Mouse (Mus musculus) lung, embryonic 16.5 days (tissue): ENCODE measurements around the gene Grk5. TPM values are rescaled to one million over a fixed set of nuclear protein-coding genes. Genes with fewer than 3 reads are reported as not detected.
A peak's percentile ranks its signal among the peaks of the same experiment; 100 is the strongest.

Source experiments
- ATAC-seq: fragments of 200-750 bp; cut with Nextera tagmentation; 2 replicates; pipeline ENCODE4 v1.8.0; 2017; ENCODE audit warnings: low read depth, mild to moderate bottlenecking, moderate library complexity
- H3K27ac ChIP-seq: fragments of 300-500 bp; sonication (generic); 2 replicates; pipeline ENCODE4 v1.5.1; 2014; ENCODE audit warnings: mild to moderate bottlenecking, control low read depth, low read length
- H3K27me3 ChIP-seq: fragments of 300-500 bp; sonication (generic); 2 replicates; pipeline ENCODE4 v1.6.1; 2014; ENCODE audit warnings: low read depth, low read length, mixed read lengths; ENCODE audit not compliant: control insufficient read depth, insufficient read depth
- H3K36me3 ChIP-seq: fragments of 300-500 bp; sonication (generic); 2 replicates; pipeline ENCODE4 v1.6.1; 2014; ENCODE audit warnings: low read length; ENCODE audit not compliant: control insufficient read depth, insufficient read depth
- H3K4me1 ChIP-seq: fragments of 300-500 bp; sonication (generic); replicated peaks from 2 replicates; pipeline ENCODE4 v1.6.1; 2014; ENCODE audit warnings: low read length, mixed read lengths; ENCODE audit not compliant: control insufficient read depth, insufficient read depth
- H3K4me2 ChIP-seq: fragments of 300-500 bp; sonication (generic); 2 replicates; pipeline ENCODE4 v1.6.1; 2014; ENCODE audit warnings: low read depth, low read length, control low read depth
- H3K4me3 ChIP-seq: fragments of 300-500 bp; sonication (generic); 2 replicates; pipeline ENCODE4 v1.5.1; 2014; ENCODE audit warnings: mild to moderate bottlenecking, low read length, control low read depth
- H3K9ac ChIP-seq: fragments of 300-500 bp; sonication (generic); 2 replicates; pipeline ENCODE4 v1.6.1; 2014; ENCODE audit warnings: low read length, control low read depth
- H3K9me3 ChIP-seq: fragments of 300-500 bp; sonication (generic); 2 replicates; pipeline ENCODE4 v1.6.1; 2016; ENCODE audit warnings: low read length; ENCODE audit not compliant: control insufficient read depth
- WGBS: fragments of 180-500 bp; shearing (Covaris S2); extraction: QIAGEN DNeasy Blood & Tissue Kit; methylation state at CpG from one replicate; pipeline ENCODE4 v1.1.7; 2014; 5-methylcytosine and 5-hydroxymethylcytosine counted together
- polyA plus RNA-seq: library from polyadenylated mRNA; unstranded; fragments of >200 nt; fragmentation: Nextera tagmentation; extraction: Ambion mirVana; gene quantifications from 2 replicates; pipeline ENCODE4 v1.2.1, GENCODE M21; 2015

Gene Grk5
- polyA plus RNA-seq, 1 experiment from 2014 or later: 4.9 TPM

DNA sequence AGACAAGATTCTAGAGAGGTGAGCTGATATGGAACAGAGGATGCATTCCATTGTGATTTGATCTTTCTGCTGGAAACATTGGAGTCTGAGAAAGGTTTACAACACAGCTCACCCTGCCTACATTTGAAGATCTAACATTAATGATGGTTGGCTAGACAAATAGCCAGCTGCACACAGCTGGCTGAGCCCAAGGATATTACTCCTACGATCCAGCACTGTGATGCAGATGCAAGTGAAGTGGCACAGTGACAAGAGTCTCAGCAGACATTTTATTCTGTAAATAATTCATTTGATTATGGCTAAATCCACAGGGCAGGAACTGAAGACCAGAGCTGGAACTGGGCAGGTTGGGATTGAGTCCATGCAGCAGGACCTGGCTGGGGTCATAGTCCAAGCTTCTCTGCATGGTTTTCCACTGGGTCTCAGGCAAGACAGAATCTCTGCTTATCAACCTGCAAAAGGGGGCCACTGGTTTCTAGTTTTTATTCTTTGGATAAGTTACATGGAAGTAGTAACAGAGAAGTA lies 70.2 kb downstream of the Grk5 start:
- Histone ChIP-seq H3K9me3 (no peaks in the 10 kb centered on the region), H3K27ac (peak overlapping the region; percentile 23), H3K36me3 (no peaks in the 10 kb centered on the region), H3K27me3 (no peaks in the 10 kb centered on the region), H3K4me2 (no peak overlapping the region), H3K4me1 (peaks cover 4% of the 10 kb centered on the region), H3K9ac (no peak overlapping the region), H3K4me3 (no peak overlapping the region)
- peak; percentile 83 for ATAC-seq
- 55% methylated on average over 1 of the region's 1 CpGs for WGBS

DNA sequence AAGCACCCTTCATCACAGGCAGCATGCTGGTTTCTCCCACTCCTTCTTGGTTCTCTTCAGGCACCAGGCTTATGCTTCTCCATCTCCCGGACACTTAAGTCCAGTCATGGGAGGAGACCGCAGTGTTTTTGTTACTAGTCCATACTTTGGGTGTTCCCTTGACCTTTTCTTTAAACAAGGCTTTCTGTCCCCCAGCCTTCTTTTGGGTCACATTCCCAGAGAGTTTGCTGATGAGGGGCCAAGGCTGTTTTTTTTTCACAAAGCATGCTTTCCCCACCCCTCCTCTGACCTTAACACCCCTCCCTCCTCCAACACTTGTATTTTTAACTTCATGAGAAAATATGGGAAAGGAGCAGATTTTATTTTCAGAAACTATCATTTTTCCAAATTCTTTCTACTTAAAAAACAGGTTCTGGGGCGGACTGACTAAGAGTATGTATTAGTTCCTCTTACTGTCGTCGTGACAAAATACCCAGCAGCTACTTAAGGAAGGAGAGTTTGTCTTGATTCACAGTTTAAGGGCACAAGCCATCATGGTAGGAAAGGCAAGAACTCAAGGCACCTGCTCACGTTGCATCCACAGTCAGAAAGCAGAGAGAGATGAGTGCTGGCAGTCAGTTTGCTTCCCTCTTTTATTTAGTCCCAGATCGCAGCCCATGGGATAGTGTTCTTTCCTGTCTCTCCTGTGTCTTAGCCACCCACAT lies 73.0 kb downstream of the Grk5 start:
- Histone ChIP-seq H3K4me1 (peaks cover 4% of the 10 kb centered on the region), H3K36me3 (no peaks in the 10 kb centered on the region), H3K9me3 (no peaks in the 10 kb centered on the region), H3K9ac (no peak overlapping the region), H3K27ac (0 out of 2 replicates have a peak overlapping the region, but pooled peaks have one; percentile 26), H3K4me2 (no peak overlapping the region), H3K4me3 (no peak overlapping the region), H3K27me3 (no peaks in the 10 kb centered on the region)
- WGBS: 56% methylated on average over 7 of the region's 7 CpGs
- peak; percentile 60 for ATAC-seq

DNA sequence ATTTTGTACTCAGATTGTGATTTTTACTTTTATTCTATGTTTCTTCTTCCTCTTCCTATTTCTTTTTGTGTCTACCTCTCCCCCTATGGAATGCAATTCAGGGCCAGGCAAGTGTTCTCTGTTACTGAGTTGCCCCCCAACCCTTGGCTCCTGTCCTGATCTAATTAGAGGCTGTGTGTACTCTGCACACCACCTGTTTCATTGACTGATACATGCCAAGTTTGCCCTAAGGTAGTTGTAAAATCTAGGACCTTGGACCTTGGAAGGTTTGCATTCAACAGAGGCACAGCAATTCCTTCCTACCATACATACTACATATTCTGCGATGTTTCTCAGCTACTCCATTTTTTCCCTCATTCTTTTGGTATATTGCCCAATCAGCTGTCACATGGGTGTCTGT lies 78.4 kb downstream of the Grk5 start:
- WGBS: 83% methylated on average over 1 of the region's 1 CpGs
- Histone ChIP-seq H3K27ac (no peak overlapping the region), H3K9me3 (no peaks in the 10 kb centered on the region), H3K9ac (no peak overlapping the region), H3K36me3 (no peaks in the 10 kb centered on the region), H3K4me2 (no peak overlapping the region), H3K4me1 (peaks cover 3% of the 10 kb centered on the region; the same call in 1 of the 2 replicates), H3K4me3 (no peak overlapping the region), H3K27me3 (no peaks in the 10 kb centered on the region)
- ATAC-seq: no peak

DNA sequence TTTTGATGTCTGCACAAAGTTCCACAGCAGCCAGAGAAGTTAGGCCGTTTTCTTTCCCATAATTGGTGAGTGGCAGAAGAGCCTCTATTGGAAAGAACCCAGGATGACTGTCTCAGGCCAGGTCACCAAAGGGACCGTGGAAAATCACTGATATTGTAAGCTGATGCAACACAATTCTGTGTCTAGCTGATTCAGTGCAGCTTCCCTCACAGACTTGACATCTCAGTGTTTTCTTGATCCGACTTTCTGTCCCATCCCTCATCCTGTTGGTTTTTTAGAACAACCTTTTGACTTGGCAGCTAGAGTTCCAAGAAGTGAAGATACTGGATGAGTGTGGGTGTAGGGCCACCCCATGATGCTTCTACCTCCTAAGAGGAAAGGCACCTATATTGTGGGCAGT lies 80.9 kb downstream of the Grk5 start:
- Histone ChIP-seq H3K9ac (no peak overlapping the region), H3K27ac (no peak overlapping the region), H3K4me2 (no peak overlapping the region), H3K4me3 (no peak overlapping the region), H3K36me3 (no peaks in the 10 kb centered on the region), H3K27me3 (no peaks in the 10 kb centered on the region), H3K4me1 (peaks cover 3% of the 10 kb centered on the region; the same call in 1 of the 2 replicates), H3K9me3 (no peaks in the 10 kb centered on the region)
- WGBS: 67% methylated on average over 3 of the region's 3 CpGs
- ATAC-seq: no peak

DNA sequence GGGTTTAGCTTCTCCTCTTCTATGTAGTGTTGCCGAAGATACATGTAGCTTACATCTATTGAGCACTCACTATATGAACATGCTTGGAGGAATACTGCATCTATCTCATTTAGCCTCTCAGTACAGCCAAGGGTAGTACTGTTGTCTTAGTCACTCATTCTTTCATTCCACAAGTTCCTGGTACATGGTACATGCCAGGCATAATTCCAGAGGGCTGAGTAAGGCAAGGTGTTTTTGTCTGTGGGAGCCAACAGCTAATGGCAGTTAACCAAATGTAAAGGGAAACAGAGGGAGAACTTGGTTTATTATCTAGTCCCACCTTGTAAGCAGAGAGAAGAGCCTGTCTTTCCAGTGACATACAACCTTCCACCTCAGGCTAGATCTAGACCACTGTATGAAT lies 82.0 kb downstream of the Grk5 start:
- Histone ChIP-seq H3K4me2 (no peak overlapping the region), H3K36me3 (no peaks in the 10 kb centered on the region), H3K9me3 (no peaks in the 10 kb centered on the region), H3K27me3 (no peaks in the 10 kb centered on the region), H3K9ac (no peak overlapping the region), H3K27ac (no peak overlapping the region), H3K4me3 (no peak overlapping the region), H3K4me1 (peaks cover 3% of the 10 kb centered on the region; the same call in 1 of the 2 replicates)
- ATAC-seq: no peak
- 83% methylated on average over 1 of the region's 1 CpGs for WGBS

DNA sequence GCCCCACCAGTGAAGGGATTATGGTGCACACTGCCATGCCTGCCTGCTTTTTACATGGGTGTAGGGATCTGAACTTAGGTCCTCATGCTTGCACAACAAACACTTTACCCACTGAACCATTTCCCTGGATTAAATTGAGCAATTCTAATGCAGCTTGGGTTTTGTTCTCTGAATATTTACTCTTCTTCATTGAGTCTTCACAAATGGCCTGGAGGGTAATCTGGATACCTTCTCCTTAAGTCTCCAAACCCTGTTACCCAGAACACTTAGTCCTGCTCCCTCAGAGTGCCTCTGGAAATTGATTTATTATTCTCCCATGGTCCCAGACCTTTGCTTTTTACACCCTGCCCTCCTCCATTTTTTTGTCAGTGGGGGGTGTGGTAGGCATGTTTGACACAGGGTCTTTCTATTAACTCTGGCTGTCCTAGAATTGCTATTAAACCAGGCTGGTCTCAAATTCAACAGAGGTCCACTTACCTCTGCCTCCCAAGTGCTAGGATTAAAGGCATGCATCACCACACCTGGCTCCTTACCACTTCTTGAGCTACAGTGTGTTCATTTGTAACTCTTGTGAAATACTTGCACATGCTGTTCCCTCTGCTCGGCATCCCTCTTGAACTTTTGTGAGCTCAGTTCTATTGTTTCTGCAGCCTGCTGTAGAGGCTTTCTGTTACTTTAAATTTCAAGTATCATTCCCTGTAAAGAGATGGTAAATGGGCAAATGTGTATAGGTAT lies 82.9 kb downstream of the Grk5 start:
- ATAC-seq: peak; percentile 79
- Histone ChIP-seq H3K27ac (peak overlapping the region; percentile 36), H3K4me1 (peaks cover 3% of the 10 kb centered on the region; the same call in 1 of the 2 replicates)

DNA sequence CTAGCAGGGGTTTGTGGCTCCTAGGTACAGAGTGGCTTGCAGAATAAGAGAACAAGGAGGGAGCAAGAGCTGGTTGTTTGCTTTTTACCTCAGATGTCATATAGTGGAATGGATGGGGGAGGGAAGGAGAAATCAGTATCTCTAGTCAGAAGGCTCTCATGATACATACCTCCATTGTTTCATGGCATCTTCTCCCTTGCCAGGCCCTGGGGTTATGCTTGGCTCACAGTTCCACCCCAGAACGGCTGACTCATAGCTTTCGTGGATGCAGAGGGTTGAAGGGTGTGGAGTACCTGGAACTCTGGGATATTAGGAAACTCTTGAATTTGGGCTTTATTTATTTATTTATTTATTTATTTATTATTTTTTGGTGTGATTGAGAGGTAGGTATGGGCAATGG lies 84.0 kb downstream of the Grk5 start:
- Histone ChIP-seq H3K27me3 (no peaks in the 10 kb centered on the region), H3K27ac (no peak overlapping the region), H3K4me1 (peaks cover 3% of the 10 kb centered on the region; the same call in 1 of the 2 replicates), H3K4me3 (no peak overlapping the region), H3K9me3 (no peaks in the 10 kb centered on the region), H3K36me3 (no peaks in the 10 kb centered on the region), H3K9ac (no peak overlapping the region), H3K4me2 (no peak overlapping the region)
- WGBS: 88% methylated on average over 2 of the region's 2 CpGs
- no peak for ATAC-seq

More for the DNA sequence above, 82.9 kb downstream of the Grk5 start:
- H3K9me3 ChIP-seq: no peaks in the 10 kb centered on the region
- H3K4me2 ChIP-seq: no peak overlapping the region
- no peaks in the 10 kb centered on the region for H3K36me3 ChIP-seq
- no peak overlapping the region for H3K4me3 ChIP-seq
- no peak overlapping the region for H3K9ac ChIP-seq
- WGBS: 70% methylated on average over 1 of the region's 1 CpGs
- H3K27me3 ChIP-seq: no peaks in the 10 kb centered on the region

DNA sequence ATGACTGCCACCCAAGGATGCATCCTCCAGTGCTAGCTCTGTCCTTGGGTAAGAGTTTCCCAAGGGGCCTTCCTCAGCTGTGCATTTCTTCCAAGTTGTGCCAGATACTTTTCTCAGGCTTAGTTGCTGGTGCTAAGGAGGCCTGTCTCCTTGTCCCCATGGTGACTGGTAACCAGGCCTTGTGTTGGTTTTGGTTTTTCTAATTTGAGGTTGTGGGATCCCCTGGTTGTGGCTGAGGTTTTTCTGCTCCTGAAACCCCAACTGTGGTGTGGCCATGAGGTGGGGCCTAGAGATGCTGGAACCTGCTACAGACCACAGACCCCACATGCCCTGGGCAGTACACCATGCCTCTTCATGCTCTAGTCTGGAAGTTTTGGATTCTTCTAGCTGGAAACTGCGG lies 90.0 kb downstream of the Grk5 start:
- H3K9me3 ChIP-seq: no peaks in the 10 kb centered on the region
- no peak overlapping the region for H3K27ac ChIP-seq
- no peaks in the 10 kb centered on the region for H3K27me3 ChIP-seq
- H3K4me2 ChIP-seq: no peak overlapping the region
- H3K9ac ChIP-seq: no peak overlapping the region
- no peaks in the 10 kb centered on the region; the same call in 1 of the 2 replicates for H3K4me1 ChIP-seq
- 77% methylated on average over 1 of the region's 1 CpGs for WGBS
- no peaks in the 10 kb centered on the region for H3K36me3 ChIP-seq
- H3K4me3 ChIP-seq: no peak overlapping the region
- no peak for ATAC-seq

DNA sequence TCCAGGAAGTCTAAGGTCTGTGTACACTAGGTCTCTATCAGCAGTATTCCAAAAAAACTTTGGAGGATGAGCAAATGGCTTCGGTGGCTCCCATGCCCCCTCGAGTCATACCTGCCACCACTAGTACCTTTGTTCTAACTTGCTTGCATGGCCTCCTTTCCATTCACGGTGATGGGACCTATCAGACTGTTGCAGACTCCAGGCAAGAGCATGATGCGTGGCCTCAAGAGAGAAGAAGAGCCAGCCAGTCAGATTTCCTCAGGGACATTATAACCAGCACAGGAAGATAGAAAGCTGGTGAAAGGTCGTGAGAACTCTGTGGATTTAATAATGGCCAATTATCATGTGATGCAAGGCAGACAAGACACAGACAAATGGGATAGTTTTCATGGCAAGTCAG lies 91.8 kb downstream of the Grk5 start:
- no peaks in the 10 kb centered on the region for H3K36me3 ChIP-seq
- ATAC-seq: no peak
- no peak overlapping the region for H3K9ac ChIP-seq
- H3K9me3 ChIP-seq: no peaks in the 10 kb centered on the region
- H3K4me3 ChIP-seq: no peak overlapping the region
- H3K4me1 ChIP-seq: no peaks in the 10 kb centered on the region; the same call in 1 of the 2 replicates
- no peak overlapping the region for H3K4me2 ChIP-seq
- no peak overlapping the region for H3K27ac ChIP-seq
- 82% methylated on average over 5 of the region's 5 CpGs for WGBS
- H3K27me3 ChIP-seq: no peaks in the 10 kb centered on the region
